ENCODE assay signal across 8 mouse cellular contexts in the genomic region with DNA sequence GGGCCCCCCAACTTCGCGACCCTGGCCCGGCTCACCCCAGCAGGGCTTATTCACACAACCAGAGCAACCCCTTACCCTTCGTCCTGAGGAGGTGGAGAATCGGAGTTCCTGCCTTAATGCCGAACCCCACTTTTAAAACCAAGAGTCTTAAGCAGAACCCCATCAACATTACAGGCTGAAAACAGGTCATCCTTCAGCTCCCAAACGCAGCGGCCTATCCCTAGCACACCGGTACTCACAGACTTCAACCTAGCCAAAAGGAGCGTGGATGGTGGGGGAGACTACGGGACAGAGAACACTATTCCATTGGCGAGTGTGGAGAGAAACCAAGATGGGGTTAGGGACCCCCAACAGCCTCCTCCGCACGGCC. TPM values are rescaled to one million over a fixed set of nuclear protein-coding genes. Genes with fewer than 3 reads are reported as not detected.
DNase-seq lines count a peak whose midpoint lies in the region; ATAC-seq and TF ChIP-seq lines count a peak whose summit lies in the region.

No protein-coding gene starts in this region.

- H3K36me3 ChIP-seq in embryonic facial prominence, embryonic 13.5 days: no peaks in the 10 kb centered on the region
- H3K36me3 ChIP-seq in intestine, embryonic 16.5 days (ENCODE audit: control insufficient read depth, insufficient read depth, low read length): no peaks in the 10 kb centered on the region
- no peaks in the 10 kb centered on the region for H3K36me3 ChIP-seq in neural tube, embryonic 14.5 days (ENCODE audit: control insufficient read depth, insufficient read depth, low read length)

- peak overlapping the region; percentile 77 for H3K9ac ChIP-seq in embryonic facial prominence, embryonic 13.5 days
- peak overlapping the region; percentile 70 for H3K9ac ChIP-seq in intestine, embryonic 16.5 days (ENCODE audit: low read depth, low read length)
- H3K9ac ChIP-seq in neural tube, embryonic 14.5 days (replicated peaks; ENCODE audit: low read depth, low read length): peak overlapping the region; percentile 97

- no peak for DNase-seq in left cerebral cortex, adult 2 months (ENCODE audit: extremely low spot score in 1 of 2, low spot score in 2 of 2)
- DNase-seq in left cerebral cortex, postnatal 4 days: no peak
- no peak for DNase-seq in layer of hippocampus, adult 9-11 months
- DNase-seq in retina, postnatal 1 day: no peak
- no peak for DNase-seq in Muller cell, postnatal 12 days (ENCODE audit: inconsistent ontology term)

- ATAC-seq in embryonic facial prominence, embryonic 13.5 days (ENCODE audit: insufficient number of reproducible peaks, insufficient read depth, low FRiP score, low TSS enrichment, low read depth): no peak
- ATAC-seq in intestine, embryonic 16.5 days: 0 out of 2 replicates have a peak, but pooled peaks have one; percentile 1
- no peak for ATAC-seq in neural tube, embryonic 14.5 days (ENCODE audit: low read depth)

- H3K27me3 ChIP-seq in embryonic facial prominence, embryonic 13.5 days: peaks cover 46% of the 10 kb centered on the region
- H3K27me3 ChIP-seq in intestine, embryonic 16.5 days (replicated peaks; ENCODE audit: control insufficient read depth, insufficient read depth, low read length): peaks cover 30% of the 10 kb centered on the region; the same call in 1 of the 2 replicates
- H3K27me3 ChIP-seq in neural tube, embryonic 14.5 days (ENCODE audit: control insufficient read depth, insufficient read depth, low read length): peaks cover 3% of the 10 kb centered on the region; the same call in 1 of the 2 replicates

- H3K4me3 ChIP-seq in left cerebral cortex, adult 2 months: peak overlapping the region; percentile 87
- peak overlapping the region; percentile 72 for H3K4me3 ChIP-seq in embryonic facial prominence, embryonic 13.5 days
- H3K4me3 ChIP-seq in intestine, embryonic 16.5 days (ENCODE audit: low read length): peak overlapping the region; percentile 64
- H3K4me3 ChIP-seq in neural tube, embryonic 14.5 days (ENCODE audit: low read depth, low read length): peak overlapping the region; percentile 78

- peaks cover 49% of the 10 kb centered on the region for H3K4me1 ChIP-seq in embryonic facial prominence, embryonic 13.5 days
- peaks cover 36% of the 10 kb centered on the region for H3K4me1 ChIP-seq in intestine, embryonic 16.5 days (ENCODE audit: control insufficient read depth, insufficient read depth, low read length)
- H3K4me1 ChIP-seq in neural tube, embryonic 14.5 days (ENCODE audit: control insufficient read depth, insufficient read depth, low read length): peaks cover 38% of the 10 kb centered on the region

- H3K9me3 ChIP-seq in embryonic facial prominence, embryonic 13.5 days: no peaks in the 10 kb centered on the region
- H3K9me3 ChIP-seq in intestine, embryonic 16.5 days (ENCODE audit: control insufficient read depth, low read length): no peaks in the 10 kb centered on the region
- H3K9me3 ChIP-seq in neural tube, embryonic 14.5 days (ENCODE audit: control insufficient read depth, low read length): no peaks in the 10 kb centered on the region

- H3K27ac ChIP-seq in left cerebral cortex, adult 2 months: peak overlapping the region; percentile 92
- H3K27ac ChIP-seq in embryonic facial prominence, embryonic 13.5 days: peak overlapping the region; percentile 44; the same call in 1 of the 2 replicates
- H3K27ac ChIP-seq in intestine, embryonic 16.5 days (ENCODE audit: low read length): no peak overlapping the region
- H3K27ac ChIP-seq in neural tube, embryonic 14.5 days (ENCODE audit: low read depth, low read length): peak overlapping the region; percentile 98

- peak overlapping the region; percentile 92 for H3K4me2 ChIP-seq in embryonic facial prominence, embryonic 13.5 days
- peak overlapping the region; percentile 98 for H3K4me2 ChIP-seq in intestine, embryonic 16.5 days (ENCODE audit: low read depth, low read length)
- peak overlapping the region; percentile 86 for H3K4me2 ChIP-seq in neural tube, embryonic 14.5 days (ENCODE audit: low read depth, low read length)

- WGBS in embryonic facial prominence, embryonic 13.5 days: 0% methylated on average over 14 of the region's 14 CpGs
- WGBS in intestine, embryonic 16.5 days: 2% methylated on average over 14 of the region's 14 CpGs
- WGBS in neural tube, embryonic 14.5 days: 2% methylated on average over 14 of the region's 14 CpGs

- intact Hi-C loops in left cerebral cortex, adult 2 months (cut with DNase I): no loop called here
- intact Hi-C loops in left cerebral cortex, postnatal 4 days (cut with DNase I): no loop called here

- no peak for TF ChIP-seq CTCF in left cerebral cortex, adult 2 months (IDR thresholded peaks at IDR 0.05)

RNA-seq across cellular contexts. Expression of a gene that starts 0.6 kb away (rescaled TPM):
- total RNA-seq in left cerebral cortex, adult 2 months (2021): 10 to 100 TPM; 49.3 to 55.0 TPM
- total RNA-seq in left cerebral cortex, postnatal 4 days (2021): 10 to 100 TPM; 64.7 to 66.2 TPM
- polyA plus RNA-seq in embryonic facial prominence, embryonic 13.5 days (2015; fragmentation: Nextera tagmentation; extraction: Ambion mirVana): 22.6 and 26.6 TPM in 2 replicates
- 5.9 and 7.5 TPM in 2 replicates for polyA plus RNA-seq in intestine, embryonic 16.5 days (2015; fragmentation: Nextera tagmentation; extraction: Ambion mirVana)
- polyA plus RNA-seq in neural tube, embryonic 14.5 days (2014; fragmentation: Nextera tagmentation; extraction: Ambion mirVana): 85.7 and 96.9 TPM in 2 replicates

RNA-seq across cellular contexts. Expression of a gene that starts 15.7 kb away (rescaled TPM):
- under 1 TPM in 1 of 2 experiments, not detected in 1; 0.21 TPM for total RNA-seq in left cerebral cortex, adult 2 months (2021)
- 1 to 10 TPM; 5.7 to 7.4 TPM for total RNA-seq in left cerebral cortex, postnatal 4 days (2021)
- 46.5 and 50.1 TPM in 2 replicates for polyA plus RNA-seq in embryonic facial prominence, embryonic 13.5 days (2015; fragmentation: Nextera tagmentation; extraction: Ambion mirVana)
- polyA plus RNA-seq in intestine, embryonic 16.5 days (2015; fragmentation: Nextera tagmentation; extraction: Ambion mirVana): 12.1 and 14.1 TPM in 2 replicates
- 4.3 and 6.1 TPM in 2 replicates for polyA plus RNA-seq in neural tube, embryonic 14.5 days (2014; fragmentation: Nextera tagmentation; extraction: Ambion mirVana)

RNA-seq across cellular contexts. Expression of a gene that starts 27.7 kb away (rescaled TPM):
- total RNA-seq in left cerebral cortex, adult 2 months (2021): 100 to 1,000 TPM; 106 to 115 TPM
- total RNA-seq in left cerebral cortex, postnatal 4 days (2021): 10 to 100 TPM; 84.1 to 91.0 TPM
- 50.8 and 52.6 TPM in 2 replicates for polyA plus RNA-seq in embryonic facial prominence, embryonic 13.5 days (2015; fragmentation: Nextera tagmentation; extraction: Ambion mirVana)
- polyA plus RNA-seq in intestine, embryonic 16.5 days (2015; fragmentation: Nextera tagmentation; extraction: Ambion mirVana): 49.3 and 51.6 TPM in 2 replicates
- polyA plus RNA-seq in neural tube, embryonic 14.5 days (2014; fragmentation: Nextera tagmentation; extraction: Ambion mirVana): 37.6 and 48.3 TPM in 2 replicates

RNA-seq across cellular contexts. Expression of a gene that starts 39.7 kb away (rescaled TPM):
- total RNA-seq in left cerebral cortex, adult 2 months (2021): under 1 TPM; 0.29 to 0.40 TPM
- under 1 TPM; 0.74 to 0.92 TPM for total RNA-seq in left cerebral cortex, postnatal 4 days (2021)
- 0.18 and 0.38 TPM in 2 replicates for polyA plus RNA-seq in embryonic facial prominence, embryonic 13.5 days (2015; fragmentation: Nextera tagmentation; extraction: Ambion mirVana)
- polyA plus RNA-seq in intestine, embryonic 16.5 days (2015; fragmentation: Nextera tagmentation; extraction: Ambion mirVana): 2.8 and 5.0 TPM in 2 replicates
- 0.19 and 0.25 TPM in 2 replicates for polyA plus RNA-seq in neural tube, embryonic 14.5 days (2014; fragmentation: Nextera tagmentation; extraction: Ambion mirVana)

RNA-seq across cellular contexts. Expression of a gene that starts 41.2 kb away (rescaled TPM):
- total RNA-seq in left cerebral cortex, adult 2 months (2021): 1 to 10 TPM; 5.5 to 5.9 TPM
- total RNA-seq in left cerebral cortex, postnatal 4 days (2021): 1 to 10 TPM; 5.0 to 6.4 TPM
- 40.7 and 43.1 TPM in 2 replicates for polyA plus RNA-seq in embryonic facial prominence, embryonic 13.5 days (2015; fragmentation: Nextera tagmentation; extraction: Ambion mirVana)
- 62.9 and 69.6 TPM in 2 replicates for polyA plus RNA-seq in intestine, embryonic 16.5 days (2015; fragmentation: Nextera tagmentation; extraction: Ambion mirVana)
- polyA plus RNA-seq in neural tube, embryonic 14.5 days (2014; fragmentation: Nextera tagmentation; extraction: Ambion mirVana): 6.8 and 10.5 TPM in 2 replicates
